Mouse (Mus musculus): ENCODE results near the gene Pramef12. TPM values are rescaled to one million over a fixed set of nuclear protein-coding genes. Genes with fewer than 3 reads are reported as not detected.
"Not testable (repeated sequence)": the region's sequence is repeated elsewhere in the genome, so short reads cannot be mapped to it uniquely, and the experiment has no call there.

Gene Pramef12
- not detected for polyA plus RNA-seq (2017; shearing (Covaris generic))

- ATAC-seq, result no peak
Observed at GRCm38 (mm10) chr4:144408290-144408689, at the start of gene Pramef12. Gene Pramef12, minus strand, starts transcription at chr4:144408464.

GRCm38 (mm10) chr4:144453217-144453616, 45.0 kb upstream of the Pramef12 start, which contains the start of gene Gm9944:
Gene Gm9944, minus strand, starts transcription at chr4:144453317.
- ATAC-seq, result no peak

- ATAC-seq, result no peak
Observed at GRCm38 (mm10) chr4:144448546-144448945, 40.3 kb upstream of the Pramef12 start.

GRCm38 (mm10) chr4:144441582-144441981, 33.3 kb upstream of the Pramef12 start:
- no peak for ATAC-seq

- ATAC-seq, result no peak
Observed at GRCm38 (mm10) chr4:144441095-144441494, 32.8 kb upstream of the Pramef12 start.

- no peak for ATAC-seq
Observed at GRCm38 (mm10) chr4:144438672-144439071, 30.4 kb upstream of the Pramef12 start, which contains the start of gene 1700012P22Rik. Gene 1700012P22Rik, minus strand, starts transcription at chr4:144438772.

- no peak for ATAC-seq
Observed at GRCm38 (mm10) chr4:144433216-144433615, 25.0 kb upstream of the Pramef12 start.

GRCm38 (mm10) chr4:144430723-144431122, 22.5 kb upstream of the Pramef12 start:
- no peak for ATAC-seq

GRCm38 (mm10) chr4:144428868-144429267, 20.6 kb upstream of the Pramef12 start:
- ATAC-seq, result no peak

- ATAC-seq, result no peak
Observed at GRCm38 (mm10) chr4:144424590-144424989, 16.3 kb upstream of the Pramef12 start.

- no peak for ATAC-seq
Observed at GRCm38 (mm10) chr4:144420644-144421043, 12.4 kb upstream of the Pramef12 start.

GRCm38 (mm10) chr4:144406261-144406660, 2.0 kb downstream of the Pramef12 start:
- ATAC-seq, result no peak

- ATAC-seq, result no peak
Observed at GRCm38 (mm10) chr4:144404456-144405086, 3.7 kb downstream of the Pramef12 start.

GRCm38 (mm10) chr4:144402712-144403111, 5.6 kb downstream of the Pramef12 start:
- ATAC-seq, result no peak

GRCm38 (mm10) chr4:144396316-144396715, 11.9 kb downstream of the Pramef12 start:
- ATAC-seq, result no peak

GRCm38 (mm10) chr4:144377911-144378310, 30.4 kb downstream of the Pramef12 start, which contains the start of gene Pramef20:
Gene Pramef20, minus strand, starts transcription at chr4:144377933.
- ATAC-seq, result no peak

GRCm38 (mm10) chr4:144357642-144358041, 50.6 kb downstream of the Pramef12 start, which contains the start of gene Gm13119:
Gene Gm13119, plus strand, starts transcription at chr4:144357942.
- ATAC-seq, result not testable (repeated sequence)

Other genes with a start within 250 kb of the Pramef12 start
- not detected for gene Oog3, start 245.8 kb downstream of the Pramef12 start, polyA plus RNA-seq (2017; shearing (Covaris generic))
- not detected for gene Oog2, start 217.7 kb downstream of the Pramef12 start, polyA plus RNA-seq (2017; shearing (Covaris generic))
- not detected for gene C87977, start 195.1 kb downstream of the Pramef12 start, polyA plus RNA-seq (2017; shearing (Covaris generic))
- gene Pramel5, start 128.0 kb downstream of the Pramef12 start, polyA plus RNA-seq (2017; shearing (Covaris generic)), result not detected
- gene Gm13128, start 78.2 kb downstream of the Pramef12 start, polyA plus RNA-seq (2017; shearing (Covaris generic)), result not detected
- not detected for gene Gm13119, start 50.5 kb downstream of the Pramef12 start, polyA plus RNA-seq (2017; shearing (Covaris generic))
- gene Pramef20, start 30.5 kb downstream of the Pramef12 start, polyA plus RNA-seq (2017; shearing (Covaris generic)), result not detected
- gene 1700012P22Rik, start 30.3 kb upstream of the Pramef12 start, polyA plus RNA-seq (2017; shearing (Covaris generic)), result not detected
- gene Gm9944, start 44.9 kb upstream of the Pramef12 start, polyA plus RNA-seq (2017; shearing (Covaris generic)), result not detected
- gene Aadacl3, start 55.3 kb upstream of the Pramef12 start, polyA plus RNA-seq (2017; shearing (Covaris generic)), result not detected
- not detected for gene 9430007A20Rik, start 111.4 kb upstream of the Pramef12 start, polyA plus RNA-seq (2017; shearing (Covaris generic))
- gene Gm13124, start 156.7 kb upstream of the Pramef12 start, polyA plus RNA-seq (2017; shearing (Covaris generic)), result not detected
- not detected for gene Aadacl4, start 205.2 kb upstream of the Pramef12 start, polyA plus RNA-seq (2017; shearing (Covaris generic))